Mouse (Mus musculus) lung, postnatal 0 days (tissue): ENCODE measurements at regions not wholly inside any gene's neighbourhood (a gene's known extent, or its start where the extent isn't known, plus 50 kb on each side); places are given as distances from the start of the nearest gene placed in this dataset.

ENCODE experiments used
- CTCF ChIP-seq: IDR thresholded peaks from 2 replicates; pipeline ENCODE4 v1.5.1; 2016; ENCODE audit warnings: antibody characterized with exemption, mild to moderate bottlenecking
- EP300 ChIP-seq: IDR thresholded peaks from 2 replicates; pipeline ENCODE4 v1.6.1; 2016; ENCODE audit warnings: antibody characterized with exemption, mild to moderate bottlenecking, control low read depth

- TF ChIP-seq CTCF (peak; percentile 92), EP300 (no peak)
Measured at GRCm38 (mm10) chr7:116701466-116702342, 197.5 kb downstream of the Nucb2 start.
